Mouse (Mus musculus): ENCODE results near the gene Ly6g6f.

The Ly6g6f gene

DNA sequence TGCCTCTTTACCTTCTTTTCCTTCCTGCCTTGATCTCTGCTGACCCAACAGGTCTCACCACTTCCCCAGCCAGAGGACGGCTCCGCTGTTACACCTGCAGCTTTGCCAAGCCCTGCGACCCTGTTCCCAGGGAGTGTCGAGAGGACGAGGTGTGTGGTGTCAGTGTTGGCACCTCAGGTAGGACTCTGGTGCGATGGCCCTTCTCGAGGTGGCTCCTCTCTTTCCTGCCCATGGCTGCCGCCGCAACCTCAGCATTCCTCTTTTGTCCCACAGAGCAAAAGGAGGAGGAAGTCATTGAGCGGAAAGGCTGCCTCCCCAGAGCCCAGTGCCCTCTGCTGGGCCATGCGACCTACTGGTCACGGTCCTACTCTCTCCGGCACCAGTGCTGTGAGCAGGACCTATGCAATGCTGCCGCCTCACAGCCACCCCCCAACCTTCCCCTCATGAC lies 7.6 kb downstream of the Ly6g6f start, which contains the start of gene Ly6g6d:
Ly6g6d (minus strand) TSS at position 280 of the 448 bp plus-strand sequence.
- peak; percentile 71 for DNase-seq (ENCODE audit: low read depth, low spot score)

DNA sequence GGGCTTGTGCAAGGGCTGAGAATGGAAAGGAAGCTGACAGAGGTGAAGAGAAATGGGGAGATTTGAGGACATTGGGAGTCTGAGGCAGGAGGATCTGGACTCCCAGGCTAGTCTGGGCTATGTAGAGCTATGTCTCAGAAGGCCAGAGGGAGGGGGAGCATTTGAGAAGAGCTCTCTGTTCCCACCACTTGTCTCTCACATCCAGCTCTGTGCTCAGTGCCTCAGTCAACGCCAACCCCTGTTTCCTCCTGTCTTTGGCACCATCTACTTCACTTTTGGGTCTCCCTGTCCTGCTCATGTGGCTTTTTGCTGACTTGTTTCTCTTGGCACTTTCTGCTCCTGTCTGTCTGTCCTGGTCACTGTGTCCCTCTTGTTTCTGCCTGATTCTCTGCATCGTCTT lies 8.1 kb downstream of the Ly6g6f start:
- DNase-seq (ENCODE audit: low read depth, low spot score), result peak; percentile 69

DNA sequence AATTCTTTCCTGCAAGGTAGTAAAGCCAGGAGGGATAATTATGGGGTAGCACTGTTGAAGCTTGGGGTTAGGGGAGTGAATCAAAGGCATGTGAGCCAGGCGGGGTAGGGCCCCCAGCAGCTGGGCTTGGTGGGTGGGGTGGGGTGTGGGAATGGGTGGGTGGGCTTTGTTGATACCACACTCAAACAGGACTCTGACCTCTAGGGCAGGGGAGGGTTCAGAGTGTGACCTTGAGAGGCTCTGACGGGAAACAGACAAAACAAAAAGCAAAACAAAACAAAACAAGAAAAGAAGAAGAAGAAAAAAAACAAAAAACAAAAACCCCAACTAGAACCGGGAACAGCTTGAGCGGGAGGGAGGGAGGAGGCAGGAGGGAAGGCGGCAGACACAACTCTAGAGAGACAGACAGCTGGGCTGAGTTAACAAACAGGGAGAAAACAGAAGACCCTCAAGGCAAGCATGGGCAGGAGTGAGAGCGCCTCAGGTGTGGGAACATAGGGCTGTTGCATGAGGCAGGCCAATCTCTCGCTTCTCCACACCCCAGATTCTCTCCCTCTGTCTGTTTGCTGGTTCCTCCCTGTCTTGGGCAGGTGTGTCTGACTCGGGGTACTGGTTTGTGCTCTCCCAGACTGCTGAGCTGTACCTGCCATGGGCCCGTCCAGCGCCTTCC lies 8.8 kb downstream of the Ly6g6f start, which contains the start of gene Ly6g6e:
Ly6g6e (plus strand) TSS at position 396 of the 670 bp plus-strand sequence.
- DNase-seq (ENCODE audit: low read depth, low spot score), result no peak

DNA sequence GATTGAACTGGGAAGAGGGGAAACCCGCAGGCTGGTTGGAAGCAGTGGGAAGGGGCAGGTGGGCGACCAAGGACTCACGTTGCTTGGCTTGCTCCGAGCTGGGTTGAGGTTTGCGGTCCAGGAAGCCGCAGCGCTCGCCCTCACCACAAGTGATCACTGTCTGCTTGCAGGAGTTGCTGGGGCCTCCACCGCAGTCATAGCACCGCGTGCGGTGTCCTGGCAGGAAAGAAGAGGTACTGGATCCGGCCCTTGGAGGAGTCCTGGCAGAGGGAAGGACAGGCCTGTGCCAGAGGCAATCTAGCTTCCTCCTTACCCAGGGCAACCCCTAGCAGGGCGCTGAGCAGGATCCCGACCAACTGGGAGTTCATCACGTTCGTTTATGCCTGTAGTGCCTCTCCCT lies 11.3 kb downstream of the Ly6g6f start:
- peak; percentile 89 for DNase-seq (ENCODE audit: low read depth, low spot score)

DNA sequence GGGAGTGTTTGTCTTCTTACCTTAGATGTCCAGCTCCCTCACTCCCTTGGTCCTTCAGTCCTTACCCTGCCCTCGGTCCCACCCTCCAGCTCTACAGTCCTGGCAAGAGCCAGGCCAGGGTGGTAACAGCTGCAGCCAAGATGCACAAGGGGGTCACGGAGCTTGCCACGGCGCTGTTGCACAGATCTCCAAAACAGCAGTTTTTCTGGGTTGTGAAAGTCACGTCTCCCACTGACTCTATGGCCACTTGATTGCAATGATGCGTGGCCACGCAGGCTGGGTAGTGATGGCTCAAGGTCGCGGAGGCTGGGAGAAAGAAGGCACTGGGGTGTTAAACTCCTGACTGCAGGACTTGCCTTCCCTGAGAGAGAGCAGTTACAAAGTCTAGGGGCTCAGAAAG lies 14.0 kb downstream of the Ly6g6f start:
- DNase-seq (ENCODE audit: low read depth, low spot score), result no peak

DNA sequence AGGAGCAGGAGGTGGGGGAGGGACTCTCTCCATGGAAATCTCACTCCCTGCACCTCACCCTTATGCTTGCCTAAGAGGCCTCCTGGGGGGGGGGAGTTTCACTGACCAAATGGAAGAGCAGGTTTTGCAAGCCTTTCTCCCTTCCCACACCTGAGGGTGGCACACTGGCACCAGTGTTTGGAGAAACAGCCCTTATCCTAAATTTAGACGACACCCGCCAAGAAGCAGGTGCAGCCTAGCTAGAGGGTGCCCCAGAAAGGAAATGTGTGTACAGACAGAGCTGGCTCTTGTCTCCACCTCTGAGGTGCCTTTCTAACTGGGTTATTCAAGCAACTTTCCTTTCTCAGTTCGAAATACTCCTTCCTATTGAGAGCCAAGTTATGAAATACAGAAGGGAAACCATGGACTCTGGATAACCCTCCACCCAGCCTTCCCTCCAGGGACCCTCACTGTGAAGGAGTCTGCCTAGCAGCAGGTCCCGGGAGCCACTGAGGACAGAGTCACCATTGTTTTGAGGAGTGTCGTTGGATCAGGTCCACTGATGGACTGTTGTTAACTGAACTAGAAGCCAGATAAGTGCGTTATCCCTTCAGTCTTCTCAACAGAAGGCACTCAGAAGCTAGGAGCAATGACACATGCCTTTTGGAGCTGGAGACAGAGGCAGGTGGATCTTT lies 14.7 kb downstream of the Ly6g6f start:
- peak; percentile 98 for DNase-seq (ENCODE audit: low read depth, low spot score)

DNA sequence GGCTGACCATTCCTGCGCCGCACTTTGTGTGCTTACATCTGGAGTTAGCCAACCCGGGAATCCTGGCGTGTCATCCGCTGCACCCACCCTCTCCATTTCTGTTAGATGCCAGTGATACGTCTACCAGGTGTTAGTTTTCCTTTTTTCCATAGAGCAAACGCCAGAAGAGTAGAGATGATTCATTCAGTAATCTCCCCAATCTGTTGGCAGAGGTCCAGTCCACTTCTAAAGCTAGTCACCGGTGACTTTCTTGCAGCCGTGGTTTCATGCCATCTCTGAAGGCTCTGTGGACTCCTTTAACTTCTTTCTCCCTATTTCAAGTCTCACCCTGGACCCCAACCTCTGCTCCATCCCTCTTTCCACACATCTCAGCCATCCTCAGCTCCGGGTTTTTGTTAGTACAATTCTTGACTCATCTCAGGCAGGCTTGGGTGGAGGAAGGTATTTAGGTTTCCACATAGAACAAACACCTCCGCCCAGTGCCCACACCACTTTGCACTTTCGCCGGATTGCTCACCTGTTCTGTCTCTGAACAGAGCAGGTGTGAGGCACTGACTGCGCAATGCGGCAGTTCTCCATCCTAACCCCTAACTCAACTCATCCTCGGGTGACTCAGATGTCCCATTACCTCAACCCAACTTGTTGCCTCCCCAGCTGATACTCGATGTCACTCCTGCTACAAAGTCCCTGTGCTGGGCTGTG lies 17.0 kb downstream of the Ly6g6f start:
- peak; percentile 65 for DNase-seq (ENCODE audit: low read depth, low spot score)

DNA sequence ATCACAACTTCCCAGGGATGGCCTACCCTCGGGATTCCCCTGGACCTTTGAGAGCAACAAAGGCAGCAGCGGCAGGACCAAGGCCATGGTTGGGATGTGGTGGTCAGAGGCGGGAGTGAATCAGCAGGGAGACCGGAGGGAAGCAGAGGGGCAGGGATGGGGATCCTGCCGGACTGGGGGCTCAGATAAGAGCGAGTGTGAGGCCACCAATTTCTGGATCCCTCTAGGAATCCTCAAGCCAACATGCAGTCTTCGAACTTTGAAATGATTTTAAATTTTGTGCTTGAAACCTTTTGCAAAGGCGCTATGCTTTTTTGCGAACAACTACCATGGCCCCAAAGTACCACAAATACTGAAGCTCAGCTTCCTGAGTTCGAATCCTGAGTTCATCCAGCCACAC lies 19.3 kb downstream of the Ly6g6f start, which contains the start of gene Mpig6b:
Mpig6b (minus strand) TSS at position 101 of the 400 bp plus-strand sequence.
- no peak for DNase-seq (ENCODE audit: low read depth, low spot score)

DNA sequence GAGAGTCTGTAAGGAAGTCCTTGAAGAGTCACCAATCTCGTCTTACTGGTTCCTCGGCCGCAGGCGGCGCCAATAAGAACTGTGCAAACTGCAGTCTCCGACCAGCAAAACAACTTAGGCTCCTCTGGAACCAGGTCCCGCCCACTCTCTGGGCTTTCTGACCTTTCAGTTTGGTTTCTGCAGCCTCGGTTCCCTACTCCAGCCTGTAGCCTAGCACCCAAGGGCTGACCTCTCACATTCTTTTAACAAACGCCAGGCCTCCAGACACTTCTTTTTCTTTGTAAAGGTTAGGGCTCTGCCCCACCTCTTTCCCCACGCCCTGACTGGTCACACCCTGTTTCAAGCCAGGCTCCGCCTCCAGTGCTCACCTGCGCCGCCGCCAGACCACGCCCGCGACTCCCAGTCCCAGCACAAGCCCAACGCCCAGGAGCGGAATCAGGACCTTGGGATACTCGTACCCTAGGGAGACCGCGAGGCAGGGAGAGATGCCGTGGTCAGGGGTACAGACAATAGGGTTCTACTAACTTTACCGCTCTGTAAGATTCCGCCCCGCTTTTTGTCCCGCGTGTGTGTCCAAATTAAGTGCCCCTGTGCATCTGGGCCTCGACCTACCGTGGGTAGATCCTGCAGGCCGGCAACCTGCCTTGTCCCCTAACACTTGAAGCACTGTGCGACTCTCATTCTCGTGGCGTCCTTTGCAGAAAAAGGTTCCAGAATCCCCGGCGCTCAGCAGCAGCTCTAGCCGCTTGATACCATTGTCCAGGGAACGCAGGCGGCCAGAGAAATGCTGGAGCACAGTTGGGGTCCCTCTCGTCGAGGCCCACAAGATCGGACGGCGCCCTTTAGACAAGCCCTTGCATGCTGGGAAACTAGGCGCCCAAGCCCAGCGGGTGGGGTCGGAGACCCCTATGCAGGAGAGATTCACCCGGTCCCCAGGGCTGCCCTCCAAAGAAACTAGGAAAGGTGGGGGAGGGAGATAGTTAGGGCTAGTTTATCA lies 20.2 kb downstream of the Ly6g6f start, which contains the start of gene Ly6g6c:
Ly6g6c (plus strand) TSS at position 438 of the 997 bp plus-strand sequence.
- DNase-seq (ENCODE audit: low read depth, low spot score), result peak; percentile 52

DNA sequence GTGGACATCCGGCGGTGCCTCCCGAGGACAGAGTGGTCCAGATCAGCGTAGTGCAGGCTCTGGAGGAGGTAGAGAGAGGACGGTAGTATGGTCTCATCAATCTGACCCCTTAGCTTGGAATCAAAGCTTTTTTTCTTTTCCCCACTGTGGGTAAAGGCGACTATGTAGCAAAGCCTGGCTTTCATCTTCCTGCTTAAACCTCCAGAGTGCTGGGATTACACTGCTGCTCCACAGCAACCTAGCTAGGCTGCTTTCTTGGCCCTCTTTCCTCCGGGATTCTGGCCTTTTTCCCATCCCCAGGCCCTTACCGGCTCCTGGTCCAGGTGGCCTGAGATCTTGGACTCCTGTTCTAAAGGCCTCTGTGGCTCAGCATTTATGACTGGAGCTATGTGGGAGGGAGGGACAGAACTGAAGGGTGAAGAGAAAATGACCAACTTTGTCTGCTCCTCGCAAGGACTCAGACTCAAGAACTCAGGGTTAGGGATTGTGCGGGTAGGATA lies 21.0 kb downstream of the Ly6g6f start:
- DNase-seq (ENCODE audit: low read depth, low spot score), result peak; percentile 72

DNA sequence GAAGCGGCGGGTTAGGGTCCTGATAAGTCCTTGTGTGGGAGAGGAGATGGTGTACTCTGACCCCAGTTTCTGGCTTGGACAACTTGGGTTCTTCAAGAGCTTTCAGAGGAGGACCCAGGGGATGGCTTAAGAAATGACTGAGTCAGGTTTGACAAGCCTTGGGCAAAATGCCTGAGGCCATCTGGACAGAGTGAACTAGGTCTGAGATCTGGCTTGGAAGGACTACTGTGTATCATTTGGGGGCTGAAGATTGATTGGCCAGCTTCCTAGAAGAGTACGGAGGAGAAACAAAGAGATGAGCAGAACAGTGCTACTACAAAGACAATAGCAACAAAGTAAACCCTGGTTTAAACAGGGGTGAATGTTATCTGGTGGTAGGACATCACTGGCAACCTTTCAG lies 21.9 kb downstream of the Ly6g6f start:
- peak; percentile 51 for DNase-seq (ENCODE audit: low read depth, low spot score)

DNA sequence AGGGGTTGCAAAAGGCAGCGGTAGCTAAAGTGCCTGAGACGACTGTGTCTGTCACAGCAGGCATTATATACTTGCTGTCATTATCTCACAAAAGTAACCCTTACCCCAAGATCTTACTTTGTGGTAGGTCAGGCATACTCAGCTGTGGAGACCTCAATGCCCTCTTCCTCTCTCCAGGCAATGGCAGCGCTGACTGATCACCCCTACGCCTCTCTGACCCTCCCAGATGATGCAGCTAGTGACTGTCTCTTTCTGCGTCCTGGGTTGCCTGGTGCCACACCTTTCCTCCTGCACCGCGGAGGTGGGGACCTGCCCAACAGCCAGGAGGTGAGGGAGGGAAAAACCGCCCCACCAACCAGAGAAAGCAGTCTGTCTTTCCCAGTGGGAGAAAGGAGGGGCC lies 24.1 kb downstream of the Ly6g6f start:
- no peak for DNase-seq (ENCODE audit: low read depth, low spot score)

DNA sequence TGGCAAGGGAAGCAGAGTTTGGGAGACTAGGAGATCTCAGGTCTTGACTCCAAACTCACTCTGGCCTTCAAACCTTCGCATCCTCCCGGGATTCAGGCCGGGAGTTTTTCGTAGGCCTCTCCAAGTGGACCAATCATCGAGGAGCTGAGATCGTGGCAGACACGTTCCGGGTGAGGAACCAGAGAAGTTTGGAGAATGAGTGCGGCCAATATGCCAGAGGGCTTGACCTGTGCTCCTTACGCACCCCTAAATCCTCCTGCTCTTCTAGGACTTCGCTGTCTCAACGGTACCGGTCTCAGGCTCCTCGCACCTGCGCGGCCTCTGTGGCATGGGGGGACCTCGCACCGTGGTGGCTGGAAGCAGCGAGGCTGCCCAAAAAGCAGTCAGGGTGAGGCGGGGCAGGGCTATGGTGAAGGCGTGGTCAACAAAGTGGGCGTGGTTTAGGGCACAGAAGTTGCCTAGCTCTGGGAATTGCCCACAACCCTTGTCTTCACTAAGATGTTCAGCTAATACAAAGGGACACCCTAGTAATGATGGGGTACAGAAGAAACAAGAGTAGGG lies 24.6 kb downstream of the Ly6g6f start:
- no peak for DNase-seq (ENCODE audit: low read depth, low spot score)

DNA sequence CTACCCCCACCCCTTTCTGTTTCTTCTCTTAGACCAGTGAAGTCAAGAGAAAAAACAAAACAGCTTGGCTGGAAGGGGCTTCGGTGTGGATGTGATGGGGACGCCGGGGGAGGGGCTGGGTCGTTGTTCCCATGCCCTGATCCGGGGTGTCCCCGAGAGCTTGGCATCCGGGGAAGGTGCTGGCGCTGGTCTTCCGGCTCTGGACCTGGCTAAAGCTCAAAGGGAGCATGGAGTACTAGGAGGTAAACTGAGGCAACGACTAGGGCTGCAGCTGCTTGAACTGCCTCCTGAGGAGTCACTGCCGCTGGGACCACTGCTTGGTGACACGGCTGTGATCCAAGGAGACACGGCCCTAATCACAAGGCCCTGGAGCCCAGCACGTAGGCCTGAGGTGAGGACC lies 25.3 kb downstream of the Ly6g6f start:
- no peak for DNase-seq (ENCODE audit: low read depth, low spot score)

DNA sequence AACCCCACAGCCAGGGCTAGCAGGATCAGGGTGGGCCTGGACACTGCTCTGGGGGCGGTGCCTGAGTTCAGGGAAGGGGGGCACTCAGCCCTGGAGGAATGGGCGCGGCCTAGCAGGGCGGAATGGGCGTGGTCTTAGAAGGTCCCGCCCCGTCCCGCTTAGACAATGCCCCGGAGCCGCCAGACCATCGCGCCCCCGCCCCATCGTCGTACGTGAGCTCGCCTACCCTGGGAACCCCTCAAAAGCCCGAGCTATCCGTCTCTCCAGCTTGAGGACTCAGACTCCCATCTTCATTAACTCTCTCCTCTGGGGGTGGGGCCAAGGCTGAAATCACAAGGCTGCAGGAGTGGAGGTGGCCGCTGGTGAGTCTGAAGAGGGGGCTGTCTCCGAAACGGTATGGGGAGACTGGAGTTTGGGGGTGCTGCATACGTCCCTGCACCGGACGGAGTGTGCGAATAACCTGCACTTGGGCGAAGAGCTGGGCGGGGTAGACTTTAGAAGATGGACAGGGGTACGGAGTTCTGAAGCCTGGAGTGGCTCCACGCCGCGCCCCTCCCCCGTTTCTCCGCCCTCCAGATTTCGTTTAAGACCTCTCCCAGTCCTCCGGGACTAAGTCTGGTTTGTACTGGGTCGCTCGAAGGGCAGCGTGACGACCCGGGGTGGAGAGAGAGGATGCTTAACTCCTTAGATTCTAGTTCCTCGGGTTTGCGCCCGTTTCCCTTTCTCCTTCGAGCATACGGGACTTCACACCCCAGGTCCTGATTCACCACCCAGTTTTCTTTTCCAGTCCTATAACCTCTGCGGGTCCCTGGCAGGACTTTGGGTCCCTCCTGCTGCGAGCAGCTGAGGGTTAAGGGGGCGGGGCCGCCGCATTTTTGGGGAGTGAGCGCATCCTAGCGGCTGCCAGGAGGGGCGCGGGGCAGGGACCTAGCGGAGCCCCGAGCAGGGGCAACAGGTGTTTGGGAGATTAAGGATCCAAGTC lies 26.2 kb downstream of the Ly6g6f start, which contains the start of gene Ddah2:
Ddah2 (plus strand) TSS at position 125 of the 982 bp plus-strand sequence.
- DNase-seq (ENCODE audit: low read depth, low spot score), result peak; percentile 77

DNA sequence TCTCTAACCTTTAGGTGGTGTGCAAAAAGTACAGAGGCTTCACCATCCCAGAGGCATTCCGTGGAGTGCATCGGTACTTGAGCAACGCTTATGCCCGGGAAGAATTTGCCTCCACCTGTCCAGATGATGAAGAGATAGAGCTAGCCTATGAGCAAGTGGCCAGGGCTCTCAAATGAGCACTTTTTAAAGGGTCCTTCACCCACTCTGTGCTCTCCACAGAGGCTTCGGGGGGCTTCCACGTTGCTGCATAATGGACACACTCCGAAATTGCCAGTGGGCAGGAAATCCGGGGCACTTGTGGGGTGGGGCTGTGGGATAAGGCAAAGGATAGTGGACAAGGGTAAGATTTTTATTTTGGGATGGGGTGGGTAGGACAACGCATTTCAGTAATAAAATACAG lies 27.1 kb downstream of the Ly6g6f start:
- DNase-seq (ENCODE audit: low read depth, low spot score), result no peak

DNA sequence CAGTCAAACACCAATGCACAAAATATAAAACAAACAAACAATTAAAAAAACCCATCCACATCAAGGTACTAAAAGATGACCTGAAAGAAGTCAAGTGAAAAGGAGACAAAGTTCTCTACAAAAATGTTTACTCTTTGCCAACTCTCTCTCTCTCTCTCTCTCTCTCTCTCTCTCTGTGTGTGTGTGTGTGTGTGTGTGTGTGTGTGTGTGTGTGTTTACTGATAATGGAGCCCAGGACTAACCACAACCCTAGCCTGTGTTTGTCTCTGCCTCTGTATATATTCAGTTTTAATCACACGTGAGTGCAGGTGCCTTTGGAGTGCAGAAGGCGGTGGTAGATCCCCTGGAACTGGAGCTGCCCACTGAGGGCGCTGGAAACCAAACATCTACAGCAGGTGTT lies 28.3 kb downstream of the Ly6g6f start:
- no peak for DNase-seq (ENCODE audit: low read depth, low spot score)

DNA sequence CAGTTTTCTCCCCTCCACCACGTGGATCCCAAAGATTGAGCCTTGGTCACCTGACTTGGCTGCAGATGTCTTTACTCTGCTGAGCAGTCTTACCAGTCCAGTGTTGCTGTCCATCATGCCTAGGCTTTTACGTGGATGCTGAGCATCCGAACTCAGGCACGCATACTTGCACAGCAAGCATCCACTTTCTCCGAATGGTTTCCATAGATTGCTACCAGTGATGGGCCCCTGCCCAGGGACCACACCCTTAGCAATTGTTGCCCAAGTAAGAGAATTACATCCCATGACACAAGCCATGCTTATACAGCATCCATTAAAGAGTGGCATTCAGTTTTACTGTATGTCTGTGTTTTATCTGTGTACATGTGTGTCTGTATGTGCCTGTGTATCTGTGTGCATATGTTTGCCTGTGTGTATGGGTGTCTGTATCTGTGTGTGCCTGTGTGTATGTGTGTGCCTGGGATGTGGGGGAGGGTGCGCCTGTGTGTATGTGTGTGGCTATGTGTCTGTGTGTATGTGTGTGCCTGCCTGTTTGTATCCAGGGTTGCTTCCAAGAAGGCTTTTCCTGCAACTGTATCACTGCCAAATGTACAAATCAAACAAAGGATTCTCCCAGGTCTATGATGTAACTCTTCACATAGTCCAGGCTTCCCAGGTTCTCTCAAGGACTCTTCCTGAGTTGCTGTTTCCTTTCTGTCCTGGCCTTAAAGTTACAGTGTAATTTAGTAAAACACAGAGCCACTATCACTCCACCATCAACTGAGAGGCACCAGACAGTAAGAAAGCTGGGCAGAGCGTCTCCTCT lies 29.5 kb downstream of the Ly6g6f start:
- no peak for DNase-seq (ENCODE audit: low read depth, low spot score)

Data from brain, adult 2 months (tissue).